Mouse (Mus musculus) heart, embryonic 13.5 days (tissue): Measurements from ENCODE around the gene Tor4a. TPM values are rescaled to one million over a fixed set of nuclear protein-coding genes. Genes with fewer than 3 reads are reported as not detected.

Source experiments
- ATAC-seq: fragments of 200-750 bp; cut with Nextera tagmentation; 2 replicates; pipeline ENCODE4 v1.8.0; 2017; ENCODE audit warnings: moderate TSS enrichment; ENCODE audit not compliant: insufficient number of reproducible peaks, low FRiP score, low TSS enrichment; ENCODE audit errors: extremely low read depth
- H3K27ac ChIP-seq: fragments of 300-500 bp; sonication (generic); replicated peaks from 2 replicates; pipeline ENCODE4 v1.5.1; 2015; ENCODE audit warnings: moderate library complexity, mild to moderate bottlenecking, inconsistent platforms
- H3K27me3 ChIP-seq: fragments of 300-500 bp; sonication (generic); replicated peaks from 2 replicates; pipeline ENCODE4 v1.6.1; 2015; ENCODE audit warnings: mild to moderate bottlenecking, inconsistent platforms
- H3K36me3 ChIP-seq: fragments of 300-500 bp; sonication (generic); 2 replicates; pipeline ENCODE4 v1.6.1; 2015; ENCODE audit warnings: mild to moderate bottlenecking, inconsistent platforms
- H3K4me1 ChIP-seq: fragments of 300-500 bp; sonication (generic); 2 replicates; pipeline ENCODE4 v1.6.1; 2015; ENCODE audit warnings: inconsistent platforms
- H3K4me2 ChIP-seq: fragments of 300-500 bp; sonication (generic); 2 replicates; pipeline ENCODE4 v1.6.1; 2015; ENCODE audit warnings: inconsistent platforms, mild to moderate bottlenecking, moderate library complexity
- H3K4me3 ChIP-seq: fragments of 300-500 bp; sonication (generic); 2 replicates; pipeline ENCODE4 v1.5.1; 2015; ENCODE audit warnings: moderate library complexity, mild to moderate bottlenecking, inconsistent platforms
- H3K9ac ChIP-seq: fragments of 300-500 bp; sonication (generic); 2 replicates; pipeline ENCODE4 v1.6.1; 2015; ENCODE audit warnings: inconsistent platforms, mild to moderate bottlenecking, moderate library complexity
- H3K9me3 ChIP-seq: fragments of 300-500 bp; sonication (generic); 2 replicates; pipeline ENCODE4 v1.6.1; 2016; ENCODE audit warnings: inconsistent platforms
- WGBS: fragments of 180-500 bp; shearing (Covaris S2); methylation state at CpG from one replicate; pipeline ENCODE4 v1.1.7; 2015; ENCODE audit warnings: mixed read lengths; 5-methylcytosine and 5-hydroxymethylcytosine counted together
- polyA plus RNA-seq: library from polyadenylated mRNA; unstranded; fragments of >200 nt; fragmentation: Nextera tagmentation; extraction: Ambion mirVana; gene quantifications from 2 replicates; pipeline ENCODE4 v1.2.1, GENCODE M21; 2015

Tor4a gene
- polyA plus RNA-seq, 1 experiment from 2014 or later: 6.4 TPM

GRCm38 (mm10) chr2:25167919-25168664 is 28.6 kb downstream of the Tor4a start:
- peak overlapping the region; percentile 81 for H3K4me2 ChIP-seq
- H3K9me3 ChIP-seq: no peaks in the 10 kb centered on the region
- peak overlapping the region; percentile 69 for H3K27ac ChIP-seq
- peak overlapping the region; percentile 82 for H3K9ac ChIP-seq
- ATAC-seq: peak; percentile 39; the same call in 1 of the 2 replicates
- H3K4me1 ChIP-seq: peaks cover 45% of the 10 kb centered on the region
- H3K4me3 ChIP-seq: peak overlapping the region; percentile 59
- WGBS: 1% methylated on average over 37 of the region's 41 CpGs
- peaks cover 8% of the 10 kb centered on the region for H3K27me3 ChIP-seq
- H3K36me3 ChIP-seq: no peaks in the 10 kb centered on the region

DNA sequence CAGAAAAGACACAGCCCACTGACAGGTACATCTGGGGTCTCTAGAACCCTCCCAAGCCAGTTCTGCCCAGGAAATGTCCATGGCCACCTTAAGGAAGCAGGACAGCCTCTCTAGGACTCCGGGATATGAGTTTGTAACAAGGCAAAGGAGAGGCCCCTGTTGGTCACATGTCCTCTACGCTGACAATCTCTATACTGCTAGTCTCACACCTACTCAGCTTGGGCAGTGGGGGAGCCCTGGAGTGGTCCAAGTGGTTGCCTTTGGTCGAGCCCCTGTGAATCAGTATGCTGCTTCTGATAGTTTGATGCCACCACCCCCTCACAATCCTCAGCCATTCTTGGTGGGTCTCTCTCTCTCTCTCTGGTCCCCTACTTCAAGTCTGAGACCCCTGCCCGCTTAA is 29.2 kb downstream of the Tor4a start:
- Histone ChIP-seq H3K4me1 (peaks cover 48% of the 10 kb centered on the region), H3K9me3 (no peaks in the 10 kb centered on the region), H3K27me3 (peaks cover 14% of the 10 kb centered on the region), H3K4me3 (peak overlapping the region; percentile 59), H3K36me3 (no peaks in the 10 kb centered on the region), H3K4me2 (peak overlapping the region; percentile 81), H3K27ac (peak overlapping the region; percentile 69), H3K9ac (peak overlapping the region; percentile 82)
- WGBS: 19% methylated on average over 4 of the region's 4 CpGs
- peak; percentile 3; the same call in 1 of the 2 replicates for ATAC-seq

GRCm38 (mm10) chr2:25157655-25158054 is 39.0 kb downstream of the Tor4a start:
- Histone ChIP-seq H3K36me3 (no peaks in the 10 kb centered on the region), H3K27me3 (peaks cover 1% of the 10 kb centered on the region; the same call in 1 of the 2 replicates), H3K9me3 (no peaks in the 10 kb centered on the region), H3K9ac (no peak overlapping the region), H3K4me2 (no peak overlapping the region), H3K27ac (no peak overlapping the region), H3K4me3 (no peak overlapping the region), H3K4me1 (no peaks in the 10 kb centered on the region)
- ATAC-seq: no peak
- 37% methylated on average over 2 of the region's 2 CpGs for WGBS

GRCm38 (mm10) chr2:25156990-25157389 is 39.7 kb downstream of the Tor4a start:
- H3K4me3 ChIP-seq: no peak overlapping the region
- H3K27me3 ChIP-seq: no peaks in the 10 kb centered on the region
- no peaks in the 10 kb centered on the region for H3K9me3 ChIP-seq
- H3K4me1 ChIP-seq: no peaks in the 10 kb centered on the region
- H3K4me2 ChIP-seq: no peak overlapping the region
- no peaks in the 10 kb centered on the region for H3K36me3 ChIP-seq
- 41% methylated on average over 2 of the region's 2 CpGs for WGBS
- no peak for ATAC-seq
- H3K9ac ChIP-seq: no peak overlapping the region
- H3K27ac ChIP-seq: no peak overlapping the region

DNA sequence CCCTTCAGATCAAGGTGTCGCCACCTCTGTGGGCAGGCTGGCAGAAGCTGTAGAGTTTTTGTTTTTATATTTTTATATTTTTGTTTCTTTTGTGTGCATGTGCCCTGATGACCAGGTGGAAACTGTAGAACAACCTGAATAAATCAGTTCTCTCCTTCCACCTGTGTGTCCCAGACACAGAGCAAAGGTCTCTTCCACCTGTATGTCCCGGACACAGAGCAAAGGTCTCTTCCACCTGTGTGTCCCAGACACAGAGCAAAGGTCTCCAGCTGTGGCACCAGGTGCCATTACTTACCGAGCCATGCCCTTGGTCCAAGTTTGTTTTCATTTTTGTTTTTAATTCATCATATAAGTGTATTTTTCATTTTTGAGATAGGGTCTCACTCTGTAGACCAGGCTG is 40.5 kb downstream of the Tor4a start:
- Histone ChIP-seq H3K9me3 (no peaks in the 10 kb centered on the region), H3K27me3 (no peaks in the 10 kb centered on the region), H3K36me3 (no peaks in the 10 kb centered on the region), H3K27ac (no peak overlapping the region), H3K4me3 (no peak overlapping the region), H3K4me1 (no peaks in the 10 kb centered on the region), H3K9ac (no peak overlapping the region), H3K4me2 (no peak overlapping the region)
- WGBS: 87% methylated on average over 3 of the region's 3 CpGs
- ATAC-seq: no peak

DNA sequence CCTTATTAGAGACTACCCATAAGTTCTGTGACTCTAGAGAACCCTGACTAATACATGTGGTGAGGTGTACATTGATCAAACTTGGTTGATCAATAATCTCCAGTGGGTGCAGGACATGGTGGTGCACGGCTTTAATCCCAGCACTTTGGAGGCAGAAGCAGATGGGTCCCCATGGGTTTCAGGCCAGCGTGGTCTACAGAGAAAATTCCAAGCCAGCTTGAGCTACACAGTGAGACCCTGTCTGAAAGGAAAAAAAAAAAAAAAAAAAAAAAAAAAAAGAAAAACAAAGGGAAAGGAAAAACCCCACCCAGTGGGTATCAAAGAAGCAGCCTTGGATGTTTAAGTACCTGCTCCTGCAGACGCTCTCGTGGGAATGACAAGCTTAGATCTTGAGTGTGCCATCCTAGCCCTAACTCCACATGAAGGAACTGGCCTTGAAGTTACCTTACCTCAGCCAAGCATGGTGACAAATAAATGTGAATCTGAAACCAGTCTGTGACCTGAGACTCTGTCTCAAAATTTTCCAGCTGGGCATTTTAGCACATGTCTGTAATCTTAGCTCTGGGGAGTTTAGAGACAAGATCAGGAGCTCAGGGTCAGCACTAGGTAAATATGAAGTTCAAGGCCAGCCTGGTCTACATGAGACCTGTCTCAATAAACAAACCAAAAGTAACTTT is 45.3 kb downstream of the Tor4a start:
- Histone ChIP-seq H3K27me3 (no peaks in the 10 kb centered on the region), H3K27ac (no peak overlapping the region), H3K4me1 (no peaks in the 10 kb centered on the region), H3K4me2 (no peak overlapping the region), H3K9me3 (no peaks in the 10 kb centered on the region), H3K4me3 (no peak overlapping the region), H3K9ac (no peak overlapping the region), H3K36me3 (no peaks in the 10 kb centered on the region)
- ATAC-seq: no peak
- WGBS: 65% methylated on average over 4 of the region's 4 CpGs

DNA sequence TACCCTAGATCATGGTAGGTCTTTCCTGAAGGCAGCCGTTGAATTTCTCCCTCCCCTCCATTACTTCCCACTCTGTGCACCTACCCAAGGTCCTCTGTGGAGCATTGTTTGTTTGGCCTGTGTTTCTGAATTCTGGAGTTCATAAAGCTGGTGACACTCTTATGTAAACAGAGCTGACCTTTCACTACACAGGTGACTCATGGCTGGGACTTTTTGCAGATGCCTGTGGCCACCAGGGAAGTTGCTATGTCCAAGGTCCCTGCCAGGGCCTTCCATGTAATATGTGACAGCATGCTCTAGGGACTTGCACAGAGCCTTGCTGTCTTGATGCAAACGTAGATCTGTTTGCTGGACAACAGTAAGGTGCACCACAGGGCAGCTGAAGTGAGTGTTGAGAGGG is 47.0 kb downstream of the Tor4a start:
- H3K4me1 ChIP-seq: peaks cover 4% of the 10 kb centered on the region
- 79% methylated on average over 2 of the region's 2 CpGs for WGBS
- H3K27ac ChIP-seq: no peak overlapping the region
- H3K9me3 ChIP-seq: no peaks in the 10 kb centered on the region
- no peak for ATAC-seq
- H3K4me3 ChIP-seq: no peak overlapping the region
- no peak overlapping the region for H3K4me2 ChIP-seq
- H3K27me3 ChIP-seq: no peaks in the 10 kb centered on the region
- no peak overlapping the region for H3K9ac ChIP-seq
- H3K36me3 ChIP-seq: no peaks in the 10 kb centered on the region

- H3K36me3 ChIP-seq: no peaks in the 10 kb centered on the region
- no peak overlapping the region for H3K4me2 ChIP-seq
- H3K4me1 ChIP-seq: peaks cover 4% of the 10 kb centered on the region
- no peak overlapping the region for H3K4me3 ChIP-seq
- H3K9me3 ChIP-seq: no peaks in the 10 kb centered on the region
- 70% methylated on average over 5 of the region's 5 CpGs for WGBS
- no peak for ATAC-seq
- no peak overlapping the region for H3K27ac ChIP-seq
- H3K27me3 ChIP-seq: no peaks in the 10 kb centered on the region
- no peak overlapping the region for H3K9ac ChIP-seq
These were observed 48.8 kb downstream of the Tor4a start for GRCm38 (mm10) chr2:25147892-25148291.

- no peak for ATAC-seq
These were observed 49.3 kb downstream of the Tor4a start for GRCm38 (mm10) chr2:25147398-25147797.

DNA sequence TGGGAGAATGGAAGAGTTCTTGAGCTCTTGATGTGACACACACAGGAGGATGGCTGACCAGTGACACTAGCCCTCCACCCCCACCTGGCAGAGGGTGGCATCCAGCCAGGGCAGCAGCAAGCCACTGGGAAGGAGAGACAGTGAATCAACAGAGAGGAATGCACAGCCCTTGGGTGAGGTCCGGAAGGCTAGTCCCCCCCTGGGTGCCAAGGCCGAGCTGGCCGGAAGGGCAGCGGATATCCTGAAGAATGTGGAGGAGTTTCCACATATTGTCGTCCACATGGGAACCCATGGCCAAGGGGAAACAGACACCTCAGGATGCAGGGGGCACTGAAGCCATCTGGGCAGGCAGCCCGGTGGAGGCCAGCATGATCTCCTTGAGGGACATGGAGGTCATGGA is 51.3 kb downstream of the Tor4a start:
- H3K27me3 ChIP-seq: no peaks in the 10 kb centered on the region
- ATAC-seq: no peak
- 65% methylated on average over 6 of the region's 6 CpGs for WGBS
- no peak overlapping the region for H3K4me3 ChIP-seq
- H3K9me3 ChIP-seq: no peaks in the 10 kb centered on the region
- no peak overlapping the region for H3K4me2 ChIP-seq
- no peaks in the 10 kb centered on the region for H3K36me3 ChIP-seq
- no peak overlapping the region for H3K27ac ChIP-seq
- peaks cover 4% of the 10 kb centered on the region for H3K4me1 ChIP-seq
- H3K9ac ChIP-seq: no peak overlapping the region

More at GRCm38 (mm10) chr2:25147398-25147797, 49.3 kb downstream of the Tor4a start:
- Histone ChIP-seq H3K9me3 (no peaks in the 10 kb centered on the region), H3K4me2 (no peak overlapping the region), H3K4me3 (no peak overlapping the region), H3K4me1 (peaks cover 4% of the 10 kb centered on the region), H3K27me3 (no peaks in the 10 kb centered on the region), H3K9ac (no peak overlapping the region), H3K27ac (no peak overlapping the region), H3K36me3 (no peaks in the 10 kb centered on the region)
- 84% methylated on average over 5 of the region's 5 CpGs for WGBS
